Mouse (Mus musculus) heart, postnatal 36 days (tissue): ENCODE data around the gene Trim62. TPM values are rescaled to one million over a fixed set of nuclear protein-coding genes. Genes with fewer than 3 reads are reported as not detected.
A peak's percentile ranks its signal among the peaks of the same experiment; 100 is the strongest.

Experiments
- DNase-seq, 2 experiments: peaks; one replicate each; pipeline ENCODE4 v3.0.0; 2021 to 2022
- intact Hi-C: fragments of 180-260 bp; cut with DNase I; formaldehyde crosslinking; loops from one replicate; pipeline ENCODE4 v1.15.1; 2025
- total RNA-seq, 2 experiments: library from RNA; stranded (reverse); gene quantifications; 2 replicates each; pipeline ENCODE4 v1.2.3; 2021

Gene Trim62
- total RNA-seq, 2 experiments from 2014 or later: 1.5 to 2.1 TPM

DNA sequence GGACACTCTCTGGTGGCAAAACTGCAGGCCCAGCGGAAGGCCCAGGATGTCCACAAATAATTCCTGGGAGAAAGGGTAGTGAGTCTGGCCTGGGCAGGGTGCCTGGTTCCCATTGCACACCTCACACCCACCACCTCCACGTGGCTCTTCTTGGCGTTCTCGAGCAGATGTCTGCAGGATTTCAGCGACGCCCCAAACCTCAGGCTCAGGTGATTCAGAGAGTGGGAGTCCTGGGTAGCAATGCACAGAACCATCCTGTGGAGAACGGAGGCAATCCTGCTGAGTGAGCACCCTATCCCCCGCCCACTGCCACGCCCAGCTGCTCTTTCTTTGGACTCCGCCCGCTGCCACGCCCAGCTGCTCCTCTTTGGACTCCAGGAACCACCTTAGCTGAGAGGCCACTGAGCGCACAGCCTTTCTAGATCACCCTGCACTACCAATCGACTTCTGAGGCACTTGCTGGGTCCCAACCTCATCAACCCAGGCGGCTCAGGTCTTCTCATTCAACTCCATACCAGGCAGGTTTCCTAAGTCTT lies 66.2 kb downstream of the Trim62 start:
- intact Hi-C loops: no loop called here

DNA sequence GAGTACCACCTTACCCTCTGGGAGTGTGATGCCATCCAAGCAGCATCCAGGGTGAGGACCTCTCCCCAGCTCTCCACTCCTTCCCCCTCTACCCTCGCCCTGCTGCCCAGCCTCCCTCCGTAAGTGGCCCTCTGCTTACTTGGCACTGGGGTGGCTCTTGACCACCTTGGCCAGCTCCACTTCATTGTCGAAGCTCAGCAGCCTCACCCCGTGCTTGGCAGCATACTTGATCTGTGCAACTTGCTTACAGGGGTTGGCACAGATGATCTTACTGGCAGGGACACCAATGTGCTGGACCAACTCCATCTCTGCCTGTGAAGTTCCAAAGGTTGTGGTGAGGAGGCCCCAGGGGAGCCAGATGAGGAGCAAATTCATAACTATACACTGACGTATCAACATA lies 67.1 kb downstream of the Trim62 start:
- DNase-seq: peak; percentile 26 to 38
- intact Hi-C loops: no loop called here

More for the DNA sequence above, 66.2 kb downstream of the Trim62 start:
- no peak for DNase-seq

- intact Hi-C loops: no loop called here
- no peak for DNase-seq
Observed at GRCm38 (mm10) chr4:128953851-128954250, 70.5 kb downstream of the Trim62 start.

GRCm38 (mm10) chr4:128957155-128957911 lies 74.0 kb downstream of the Trim62 start:
- peak in 1 of 2 experiments; percentile 30 for DNase-seq
- intact Hi-C loops: no loop called here

GRCm38 (mm10) chr4:128958156-128958555 lies 74.8 kb downstream of the Trim62 start:
- no peak for DNase-seq
- intact Hi-C loops: no loop called here

- DNase-seq: no peak
- intact Hi-C loops: no loop called here
Observed at GRCm38 (mm10) chr4:128958849-128959248, 75.5 kb downstream of the Trim62 start.

- intact Hi-C loops: no loop called here
- no peak for DNase-seq
Observed at GRCm38 (mm10) chr4:128959676-128960075, 76.3 kb downstream of the Trim62 start.

Other genes with a start within 250 kb of the Trim62 start
- gene Phc2, start 228.9 kb upstream of the Trim62 start, total RNA-seq: 10 to 100 TPM; 32.2 to 45.7 TPM
- under 1 TPM in 1 of 2 experiments, not detected in 1; 0.08 TPM for gene A3galt2, start 128.2 kb upstream of the Trim62 start, total RNA-seq
- gene Zfp362, start 77.5 kb upstream of the Trim62 start, total RNA-seq: 10 to 100 TPM; 12.5 to 14.3 TPM
- 1 to 10 TPM; 2.4 to 3.0 TPM for gene Azin2, start 78.9 kb downstream of the Trim62 start, total RNA-seq
- 10 to 100 TPM; 67.6 to 71.0 TPM for gene Ak2, start 108.4 kb downstream of the Trim62 start, total RNA-seq
- 10 to 100 TPM; 24.3 to 27.2 TPM for gene Rnf19b, start 174.7 kb downstream of the Trim62 start, total RNA-seq
- not detected for gene Tmem54, start 222.0 kb downstream of the Trim62 start, total RNA-seq
- gene Hpca, start 238.5 kb downstream of the Trim62 start, total RNA-seq: not detected